Comparison of ENCODE assay signal across 11 mouse cellular contexts in genomic region chr13:51964921-51965320, GRCm38 (mm10).
A peak's percentile ranks its signal among the peaks of the same experiment; 100 is the strongest.
DNase-seq lines count a peak whose midpoint lies in the region; ATAC-seq lines count a peak whose summit lies in the region.
"Had no signal": no experiment of that assay in that cellular context is flagged by ENCODE, and none has a peak within 500 bp of the region (broad histone marks: within the 10 kb centered on the region; RNA-seq: fewer than 3 reads in every experiment).

No protein-coding gene starts in this region.

- no peaks in the 10 kb centered on the region for H3K9me3 ChIP-seq in hindbrain, embryonic 16.5 days (ENCODE audit: control insufficient read depth, low read length)
- no peaks in the 10 kb centered on the region for H3K9me3 ChIP-seq in hindbrain, embryonic 14.5 days (ENCODE audit: control insufficient read depth, low read length)
- H3K9me3 ChIP-seq in midbrain, embryonic 16.5 days (replicated peaks; ENCODE audit: control insufficient read depth, low read length, poor library complexity, severe bottlenecking) = no peaks in the 10 kb centered on the region
- H3K9me3 ChIP-seq in midbrain, embryonic 13.5 days = no peaks in the 10 kb centered on the region
- H3K9me3 ChIP-seq: hindbrain, embryonic 15.5 days had no signal

- H3K4me1 ChIP-seq in hindbrain, embryonic 16.5 days (ENCODE audit: control insufficient read depth, insufficient read depth, low read depth, low read length) = peaks cover 6% of the 10 kb centered on the region
- no peaks in the 10 kb centered on the region for H3K4me1 ChIP-seq in hindbrain, embryonic 14.5 days (replicated peaks; ENCODE audit: control insufficient read depth, insufficient read depth, low read length)
- H3K4me1 ChIP-seq in midbrain, embryonic 16.5 days (ENCODE audit: control insufficient read depth, insufficient read depth, low read length) = no peaks in the 10 kb centered on the region; the same call in 1 of the 2 replicates
- peaks cover 10% of the 10 kb centered on the region for H3K4me1 ChIP-seq in midbrain, embryonic 13.5 days (replicated peaks)

- no peaks in the 10 kb centered on the region for H3K36me3 ChIP-seq in hindbrain, embryonic 16.5 days (ENCODE audit: control insufficient read depth, insufficient read depth, low read length)
- H3K36me3 ChIP-seq in hindbrain, embryonic 14.5 days (replicated peaks; ENCODE audit: control insufficient read depth, insufficient read depth) = no peaks in the 10 kb centered on the region
- H3K36me3 ChIP-seq in midbrain, embryonic 16.5 days (ENCODE audit: control insufficient read depth, insufficient read depth, low read length) = no peaks in the 10 kb centered on the region
- no peaks in the 10 kb centered on the region for H3K36me3 ChIP-seq in midbrain, embryonic 13.5 days
- H3K36me3 ChIP-seq: hindbrain, embryonic 15.5 days had no signal

- H3K9ac ChIP-seq in hindbrain, embryonic 16.5 days (ENCODE audit: low read depth, low read length) = no peak overlapping the region
- H3K9ac ChIP-seq in hindbrain, embryonic 14.5 days = no peak overlapping the region
- no peak overlapping the region for H3K9ac ChIP-seq in midbrain, embryonic 16.5 days (ENCODE audit: low read depth, low read length)
- H3K9ac ChIP-seq in midbrain, embryonic 13.5 days (replicated peaks) = no peak overlapping the region
- H3K9ac ChIP-seq: forebrain, postnatal 0 days; hindbrain, embryonic 15.5 days; liver, embryonic 14.5 days had no signal

- 45% methylated on average over 2 of the region's 2 CpGs for whole genome bisulfite sequencing in hindbrain, embryonic 16.5 days
- WGBS in hindbrain, embryonic 14.5 days = 58% methylated on average over 2 of the region's 2 CpGs
- 61% methylated on average over 2 of the region's 2 CpGs for WGBS in midbrain, embryonic 16.5 days
- WGBS in midbrain, embryonic 13.5 days = 61% methylated on average over 2 of the region's 2 CpGs

- no peak for ATAC-seq in hindbrain, embryonic 16.5 days
- ATAC-seq in hindbrain, embryonic 14.5 days (ENCODE audit: low FRiP score) = no peak
- ATAC-seq in midbrain, embryonic 16.5 days = no peak
- no peak for ATAC-seq in midbrain, embryonic 13.5 days
- ATAC-seq: forebrain, postnatal 0 days had no signal

- H3K4me3 ChIP-seq in hindbrain, embryonic 16.5 days (ENCODE audit: low read length) = no peak overlapping the region
- H3K4me3 ChIP-seq in hindbrain, embryonic 14.5 days (replicated peaks; ENCODE audit: low read length) = no peak overlapping the region
- H3K4me3 ChIP-seq in midbrain, embryonic 16.5 days (ENCODE audit: low read depth, low read length) = no peak overlapping the region
- H3K4me3 ChIP-seq in midbrain, embryonic 13.5 days (replicated peaks) = no peak overlapping the region
- H3K4me3 ChIP-seq: hindbrain, embryonic 15.5 days had no signal

- peak overlapping the region; percentile 41; the same call in 1 of the 2 replicates for H3K27ac ChIP-seq in hindbrain, embryonic 16.5 days (ENCODE audit: low read depth, low read length)
- no peak overlapping the region for H3K27ac ChIP-seq in hindbrain, embryonic 14.5 days
- peak overlapping the region; percentile 34; the same call in 1 of the 2 replicates for H3K27ac ChIP-seq in midbrain, embryonic 16.5 days (ENCODE audit: low read length)
- H3K27ac ChIP-seq in midbrain, embryonic 13.5 days = no peak overlapping the region
- H3K27ac ChIP-seq: hindbrain, embryonic 15.5 days; liver, embryonic 14.5 days had no signal

- no peaks in the 10 kb centered on the region for H3K27me3 ChIP-seq in hindbrain, embryonic 16.5 days (replicated peaks; ENCODE audit: control insufficient read depth, insufficient read depth, low read length)
- no peaks in the 10 kb centered on the region for H3K27me3 ChIP-seq in hindbrain, embryonic 14.5 days (ENCODE audit: control insufficient read depth, insufficient read depth, low read length)
- no peaks in the 10 kb centered on the region; the same call in 1 of the 2 replicates for H3K27me3 ChIP-seq in midbrain, embryonic 16.5 days (ENCODE audit: control insufficient read depth, insufficient read depth, low read depth, low read length)
- peaks cover 11% of the 10 kb centered on the region for H3K27me3 ChIP-seq in midbrain, embryonic 13.5 days
- H3K27me3 ChIP-seq: hindbrain, embryonic 15.5 days had no signal

- peak; percentile 47 for DNase-seq in adrenal gland, postnatal 10 days
- no peak for DNase-seq in adrenal gland, adult 8-10 months
- no peak for DNase-seq in hindbrain, embryonic 14.5 days (ENCODE audit: low spot score)
- no peak for DNase-seq in spleen, postnatal 10 days (ENCODE audit: low spot score in 2 of 2)
- DNase-seq in spleen, postnatal 4 days (ENCODE audit: low spot score in 2 of 2) = no peak
- DNase-seq: forebrain, postnatal 0 days had no signal

- H3K4me2 ChIP-seq in hindbrain, embryonic 16.5 days (ENCODE audit: low read length) = no peak overlapping the region
- H3K4me2 ChIP-seq in hindbrain, embryonic 14.5 days (replicated peaks) = no peak overlapping the region
- no peak overlapping the region for H3K4me2 ChIP-seq in midbrain, embryonic 16.5 days (ENCODE audit: low read length)
- no peak overlapping the region for H3K4me2 ChIP-seq in midbrain, embryonic 13.5 days (replicated peaks)
- H3K4me2 ChIP-seq: hindbrain, embryonic 15.5 days had no signal

Comparison
In these comparisons a context has a peak if more than half of its experiments do, and no peak if none do; other contexts are left out.
1. H3K27ac ChIP-seq: peak in hindbrain, embryonic 16.5 days (single experiment) and midbrain, embryonic 16.5 days (single experiment); none in hindbrain, embryonic 14.5 days (single experiment) and midbrain, embryonic 13.5 days (single experiment).